Mouse (Mus musculus) neural tube, embryonic 12.5 days (tissue): ENCODE measurements at regions not wholly inside any gene's neighbourhood (a gene's known extent, or its start where the extent isn't known, plus 50 kb on each side); places are given as distances from the start of the nearest gene placed in this dataset.

Experiments
- ATAC-seq: fragments of 200-750 bp; cut with Nextera tagmentation; 2 replicates; pipeline ENCODE4 v1.8.0; 2017; ENCODE audit warnings: low read depth, mild to moderate bottlenecking, moderate TSS enrichment, moderate library complexity; ENCODE audit not compliant: low FRiP score
- H3K27ac ChIP-seq: fragments of 300-500 bp; sonication (generic); 2 replicates; pipeline ENCODE4 v1.5.1; 2016
- H3K27me3 ChIP-seq: fragments of 300-500 bp; sonication (generic); replicated peaks from 2 replicates; pipeline ENCODE4 v1.6.1; 2016; ENCODE audit warnings: mild to moderate bottlenecking
- H3K36me3 ChIP-seq: fragments of 300-500 bp; sonication (generic); 2 replicates; pipeline ENCODE4 v1.6.1; 2016; ENCODE audit warnings: mild to moderate bottlenecking
- H3K4me1 ChIP-seq: fragments of 300-500 bp; sonication (generic); 2 replicates; pipeline ENCODE4 v1.6.1; 2016
- H3K4me2 ChIP-seq: fragments of 300-500 bp; sonication (generic); replicated peaks from 2 replicates; pipeline ENCODE4 v1.6.1; 2016; ENCODE audit warnings: mild to moderate bottlenecking
- H3K4me3 ChIP-seq: fragments of 300-500 bp; sonication (generic); 2 replicates; pipeline ENCODE4 v1.5.1; 2016
- H3K9ac ChIP-seq: fragments of 300-500 bp; sonication (generic); 2 replicates; pipeline ENCODE4 v1.6.1; 2016; ENCODE audit warnings: mild to moderate bottlenecking
- H3K9me3 ChIP-seq: fragments of 300-500 bp; sonication (generic); 2 replicates; pipeline ENCODE4 v1.6.1; 2016; ENCODE audit warnings: mild to moderate bottlenecking
- WGBS: fragments of 180-500 bp; shearing (Covaris S2); methylation state at CpG from one replicate; pipeline ENCODE4 v1.1.7; 2016; 5-methylcytosine and 5-hydroxymethylcytosine counted together

DNA sequence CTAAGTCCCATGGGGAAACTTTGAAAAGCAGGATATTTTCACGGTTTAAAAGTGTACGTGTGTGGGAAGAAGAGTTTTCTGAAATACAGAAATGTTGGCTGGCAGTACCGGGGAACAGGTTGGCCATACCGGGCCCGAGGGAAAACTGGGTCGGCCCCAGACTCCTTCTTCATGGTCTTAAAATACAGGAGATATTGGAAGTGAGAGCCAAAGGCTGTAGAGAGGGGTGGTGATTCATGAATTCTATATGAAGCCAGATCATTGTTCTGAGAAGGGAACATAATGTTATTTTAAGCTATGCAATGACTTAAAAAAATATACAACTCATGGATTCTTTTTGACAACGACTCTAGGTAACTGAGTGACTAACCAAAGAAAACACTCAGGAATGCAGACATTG is 133.3 kb upstream of the Atxn1 start:
- no peak overlapping the region for H3K4me2 ChIP-seq
- WGBS, result 88% methylated on average over 7 of the region's 7 CpGs
- no peak overlapping the region for H3K4me3 ChIP-seq
- no peak for ATAC-seq
- H3K27me3 ChIP-seq, result no peaks in the 10 kb centered on the region
- H3K4me1 ChIP-seq, result no peaks in the 10 kb centered on the region
- H3K27ac ChIP-seq, result no peak overlapping the region
- H3K9me3 ChIP-seq, result no peaks in the 10 kb centered on the region
- H3K36me3 ChIP-seq, result no peaks in the 10 kb centered on the region
- H3K9ac ChIP-seq, result no peak overlapping the region

DNA sequence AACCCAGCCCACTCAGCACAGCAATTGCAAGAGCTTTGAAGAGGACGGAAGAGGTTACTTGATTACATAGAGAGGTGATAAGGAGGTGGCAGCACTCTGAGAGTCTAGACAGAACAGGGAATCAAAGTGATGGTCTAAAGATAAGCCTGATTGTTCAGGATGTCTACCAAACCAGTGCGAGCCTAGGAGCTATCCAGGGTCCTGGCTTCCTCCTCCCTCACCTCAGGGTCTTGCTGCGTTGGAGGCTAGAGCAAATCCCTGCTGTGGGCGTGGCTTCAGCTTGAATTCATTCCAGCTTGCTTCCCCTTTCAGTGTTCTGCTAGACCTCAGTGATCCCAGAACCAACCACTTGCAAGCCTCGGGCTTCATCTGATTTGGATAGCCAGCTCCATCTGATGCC is 132.2 kb upstream of the Atxn1 start:
- Histone ChIP-seq H3K4me1 (no peaks in the 10 kb centered on the region), H3K36me3 (no peaks in the 10 kb centered on the region), H3K27ac (no peak overlapping the region), H3K9me3 (no peaks in the 10 kb centered on the region), H3K9ac (no peak overlapping the region), H3K4me2 (no peak overlapping the region), H3K27me3 (no peaks in the 10 kb centered on the region), H3K4me3 (no peak overlapping the region)
- 6% methylated on average over 5 of the region's 5 CpGs for WGBS
- ATAC-seq, result no peak

- H3K9ac ChIP-seq, result no peak overlapping the region
- no peak overlapping the region for H3K27ac ChIP-seq
- H3K4me3 ChIP-seq, result no peak overlapping the region
- H3K4me2 ChIP-seq, result no peak overlapping the region
- H3K27me3 ChIP-seq, result no peaks in the 10 kb centered on the region
- no peaks in the 10 kb centered on the region for H3K36me3 ChIP-seq
- ATAC-seq, result no peak
- 64% methylated on average over 8 of the region's 8 CpGs for WGBS
- no peaks in the 10 kb centered on the region for H3K9me3 ChIP-seq
- H3K4me1 ChIP-seq, result no peaks in the 10 kb centered on the region
Observed at GRCm38 (mm10) chr13:46096416-46096815, 131.6 kb upstream of the Atxn1 start.

DNA sequence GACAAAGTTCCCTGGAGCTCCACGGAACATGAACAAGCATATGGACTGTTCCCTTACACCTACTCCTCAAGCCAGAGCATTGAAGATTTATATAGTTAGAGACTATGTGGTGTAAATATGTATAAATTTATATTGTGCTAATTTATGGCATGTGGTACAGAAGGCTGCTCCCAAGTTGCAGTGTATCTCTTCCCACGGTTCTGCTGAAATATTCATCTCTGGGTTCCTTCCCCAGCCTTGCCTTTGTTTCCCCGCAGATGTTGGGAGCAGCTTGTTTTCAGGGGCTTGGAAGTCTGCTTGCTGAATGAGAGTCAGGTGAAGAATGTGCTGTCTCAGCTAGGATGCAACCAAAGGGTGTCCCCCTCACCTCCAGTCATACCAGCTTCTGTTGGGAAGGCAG is 128.0 kb upstream of the Atxn1 start:
- Histone ChIP-seq H3K9ac (no peak overlapping the region), H3K4me3 (no peak overlapping the region), H3K27ac (no peak overlapping the region), H3K4me2 (no peak overlapping the region), H3K9me3 (no peaks in the 10 kb centered on the region), H3K4me1 (no peaks in the 10 kb centered on the region), H3K36me3 (no peaks in the 10 kb centered on the region), H3K27me3 (no peaks in the 10 kb centered on the region)
- WGBS, result 90% methylated on average over 3 of the region's 3 CpGs
- no peak for ATAC-seq

GRCm38 (mm10) chr13:46091109-46091508 is 126.3 kb upstream of the Atxn1 start:
- H3K27me3 ChIP-seq, result no peaks in the 10 kb centered on the region
- WGBS, result 79% methylated on average over 5 of the region's 5 CpGs
- no peaks in the 10 kb centered on the region for H3K9me3 ChIP-seq
- no peak overlapping the region for H3K4me3 ChIP-seq
- H3K4me1 ChIP-seq, result no peaks in the 10 kb centered on the region
- no peak overlapping the region for H3K9ac ChIP-seq
- ATAC-seq, result no peak
- no peak overlapping the region for H3K27ac ChIP-seq
- H3K36me3 ChIP-seq, result no peaks in the 10 kb centered on the region
- H3K4me2 ChIP-seq, result no peak overlapping the region

DNA sequence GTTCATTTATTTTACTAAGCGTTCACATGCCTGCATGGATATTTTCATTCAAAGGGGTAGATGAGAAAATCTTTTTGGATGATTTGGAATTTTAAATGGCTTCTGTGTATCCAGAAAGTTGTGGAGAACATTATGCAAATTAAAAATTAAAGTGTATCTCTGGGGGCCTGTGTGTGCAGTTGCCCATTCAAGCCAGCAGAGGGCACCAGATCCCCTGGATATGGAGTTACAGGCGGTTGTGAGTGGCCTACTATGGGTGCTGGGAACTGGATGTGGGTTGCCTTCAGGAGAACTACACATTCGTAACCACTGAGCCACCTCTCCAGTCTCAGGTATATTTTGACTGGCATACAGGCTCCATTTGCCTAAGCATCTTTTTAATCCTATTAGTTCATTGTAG is 123.4 kb upstream of the Atxn1 start:
- Histone ChIP-seq H3K4me2 (no peak overlapping the region), H3K4me3 (no peak overlapping the region), H3K27ac (no peak overlapping the region), H3K4me1 (no peaks in the 10 kb centered on the region), H3K9ac (no peak overlapping the region), H3K36me3 (no peaks in the 10 kb centered on the region), H3K27me3 (no peaks in the 10 kb centered on the region), H3K9me3 (0 out of 2 replicates have a peak, but pooled peaks cover 3% of the 10 kb centered on the region)
- no peak for ATAC-seq
- WGBS, result 88% methylated on average over 3 of the region's 3 CpGs

GRCm38 (mm10) chr13:46087663-46088062 is 122.9 kb upstream of the Atxn1 start:
- ATAC-seq, result no peak
- Histone ChIP-seq H3K27me3 (no peaks in the 10 kb centered on the region), H3K9ac (no peak overlapping the region), H3K9me3 (0 out of 2 replicates have a peak, but pooled peaks cover 3% of the 10 kb centered on the region), H3K36me3 (no peaks in the 10 kb centered on the region), H3K4me2 (no peak overlapping the region), H3K27ac (no peak overlapping the region), H3K4me3 (no peak overlapping the region), H3K4me1 (no peaks in the 10 kb centered on the region)
- 90% methylated on average over 4 of the region's 4 CpGs for WGBS

GRCm38 (mm10) chr13:46076879-46077278 is 112.1 kb upstream of the Atxn1 start:
- Histone ChIP-seq H3K4me2 (no peak overlapping the region), H3K9me3 (no peaks in the 10 kb centered on the region), H3K36me3 (no peaks in the 10 kb centered on the region), H3K27ac (no peak overlapping the region), H3K4me3 (no peak overlapping the region), H3K27me3 (no peaks in the 10 kb centered on the region), H3K9ac (no peak overlapping the region), H3K4me1 (no peaks in the 10 kb centered on the region)
- no peak for ATAC-seq
- WGBS, result 79% methylated on average over 6 of the region's 6 CpGs

DNA sequence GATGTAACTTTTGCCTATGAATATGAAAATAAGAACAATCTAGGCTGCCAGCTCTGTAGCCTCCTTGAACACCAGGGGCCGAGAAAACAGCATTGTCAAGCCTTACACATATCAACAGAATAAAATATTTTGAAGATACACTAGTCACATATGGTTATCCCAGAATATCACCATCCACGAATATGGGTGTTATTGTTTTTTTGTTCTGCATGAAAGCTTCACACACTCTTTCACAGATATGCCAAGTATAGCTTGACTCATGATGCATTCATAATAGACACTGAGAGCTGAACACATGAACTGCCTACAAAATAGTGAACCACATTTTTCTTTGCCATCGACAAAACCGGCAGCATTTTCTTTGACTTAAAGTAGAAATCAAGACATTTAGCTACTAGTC is 106.9 kb upstream of the Atxn1 start:
- 91% methylated on average over 4 of the region's 4 CpGs for WGBS

DNA sequence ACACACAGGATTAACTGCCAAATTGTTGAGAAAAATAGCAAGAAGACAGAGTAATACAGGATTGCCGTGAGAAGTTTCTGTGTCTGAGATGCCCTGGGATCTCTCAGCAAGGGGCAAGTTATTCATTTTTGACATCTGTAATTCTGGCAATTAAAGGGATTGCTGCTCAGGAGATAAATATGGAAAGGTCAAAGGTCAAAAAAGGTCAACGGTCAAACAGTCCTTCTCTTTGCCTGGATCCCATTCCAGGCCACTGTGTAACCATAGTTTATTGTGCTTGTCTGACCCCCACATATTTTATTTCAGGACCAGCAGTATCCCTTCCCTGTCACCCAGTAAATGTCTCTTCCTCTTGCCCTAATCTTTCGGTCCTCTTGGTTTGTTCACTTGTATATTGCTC is 104.8 kb upstream of the Atxn1 start:
- H3K9ac ChIP-seq, result no peak overlapping the region
- H3K27ac ChIP-seq, result no peak overlapping the region
- H3K4me2 ChIP-seq, result no peak overlapping the region
- H3K4me1 ChIP-seq, result no peaks in the 10 kb centered on the region
- ATAC-seq, result no peak
- H3K4me3 ChIP-seq, result no peak overlapping the region
- H3K36me3 ChIP-seq, result no peaks in the 10 kb centered on the region
- H3K27me3 ChIP-seq, result no peaks in the 10 kb centered on the region
- H3K9me3 ChIP-seq, result no peaks in the 10 kb centered on the region
- WGBS, result 54% methylated on average over 3 of the region's 3 CpGs

More for the DNA sequence above, 106.9 kb upstream of the Atxn1 start:
- H3K9me3 ChIP-seq, result no peaks in the 10 kb centered on the region
- no peaks in the 10 kb centered on the region for H3K27me3 ChIP-seq
- no peak for ATAC-seq
- no peak overlapping the region for H3K9ac ChIP-seq
- H3K36me3 ChIP-seq, result no peaks in the 10 kb centered on the region
- no peak overlapping the region for H3K4me2 ChIP-seq
- H3K4me3 ChIP-seq, result no peak overlapping the region
- H3K27ac ChIP-seq, result no peak overlapping the region
- H3K4me1 ChIP-seq, result no peaks in the 10 kb centered on the region

DNA sequence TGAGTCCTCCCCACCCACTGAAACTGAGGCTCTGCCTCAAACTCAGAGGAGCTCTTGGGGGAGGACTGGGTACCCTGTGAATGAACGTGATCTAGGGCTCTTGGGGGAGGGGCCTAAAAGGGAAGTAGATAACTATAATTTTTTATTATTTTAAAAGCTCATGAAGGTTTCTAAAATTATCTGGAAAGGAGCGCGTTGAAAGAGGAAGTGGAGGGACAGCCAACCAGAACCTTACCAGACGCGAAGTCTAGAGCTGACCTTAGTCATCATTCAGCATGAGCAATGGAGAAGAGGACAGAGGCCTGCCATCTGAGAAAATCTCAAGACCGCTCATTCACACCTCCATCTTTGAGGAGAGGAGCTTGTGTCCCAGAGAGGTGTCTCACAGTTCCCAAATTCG is 98.0 kb upstream of the Atxn1 start:
- H3K27ac ChIP-seq, result no peak overlapping the region
- no peak overlapping the region for H3K9ac ChIP-seq
- H3K4me2 ChIP-seq, result no peak overlapping the region
- H3K4me3 ChIP-seq, result no peak overlapping the region
- no peaks in the 10 kb centered on the region for H3K4me1 ChIP-seq
- no peak for ATAC-seq
- 94% methylated on average over 7 of the region's 7 CpGs for WGBS
- H3K36me3 ChIP-seq, result no peaks in the 10 kb centered on the region
- H3K9me3 ChIP-seq, result no peaks in the 10 kb centered on the region
- no peaks in the 10 kb centered on the region for H3K27me3 ChIP-seq

- ATAC-seq, result no peak
Observed at GRCm38 (mm10) chr13:46059870-46060269, 95.1 kb upstream of the Atxn1 start.

DNA sequence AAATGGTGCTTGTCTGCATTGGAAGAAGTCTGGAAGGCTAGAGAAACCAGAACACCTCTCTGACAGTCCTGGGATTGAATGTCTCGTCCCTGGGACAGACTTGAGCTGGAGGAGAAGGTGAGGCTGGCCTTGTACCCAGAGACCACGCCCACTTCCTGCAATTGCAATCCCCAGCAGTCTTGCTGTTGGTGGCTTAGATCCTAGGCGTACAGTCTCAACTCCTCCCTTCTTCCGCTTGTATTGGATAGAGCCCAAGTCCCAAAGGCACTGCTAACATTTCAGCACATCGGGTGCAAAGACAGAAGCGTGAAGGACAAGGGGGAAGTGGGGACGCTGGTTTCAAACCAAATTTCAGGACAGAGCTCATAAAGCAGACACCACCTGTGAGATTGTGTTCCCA is 94.1 kb upstream of the Atxn1 start:
- no peaks in the 10 kb centered on the region for H3K36me3 ChIP-seq
- 59% methylated on average over 7 of the region's 7 CpGs for WGBS
- no peaks in the 10 kb centered on the region for H3K9me3 ChIP-seq
- no peaks in the 10 kb centered on the region for H3K27me3 ChIP-seq
- H3K4me2 ChIP-seq, result no peak overlapping the region
- ATAC-seq, result no peak
- no peak overlapping the region for H3K27ac ChIP-seq
- H3K9ac ChIP-seq, result no peak overlapping the region
- no peak overlapping the region for H3K4me3 ChIP-seq
- no peaks in the 10 kb centered on the region for H3K4me1 ChIP-seq

More at GRCm38 (mm10) chr13:46059870-46060269, 95.1 kb upstream of the Atxn1 start:
- Histone ChIP-seq H3K9ac (no peak overlapping the region), H3K4me1 (no peaks in the 10 kb centered on the region), H3K27ac (no peak overlapping the region), H3K36me3 (no peaks in the 10 kb centered on the region), H3K9me3 (no peaks in the 10 kb centered on the region), H3K4me3 (no peak overlapping the region), H3K27me3 (no peaks in the 10 kb centered on the region), H3K4me2 (no peak overlapping the region)
- 85% methylated on average over 14 of the region's 14 CpGs for WGBS
